Mouse (Mus musculus): ENCODE measurements at regions not wholly inside any gene's neighbourhood (a gene's known extent, or its start where the extent isn't known, plus 50 kb on each side); places are given as distances from the start of the nearest gene placed in this dataset.

GRCm38 (mm10) chr16:30790551-30791001, 191.1 kb downstream of the Fam43a start:
- 13% methylated on average over 4 of the region's 4 CpGs for WGBS
- H3K27ac ChIP-seq (replicated peaks; ENCODE audit: low read depth, low read length): peak overlapping the region; percentile 71
- 0 out of 2 replicates have a peak overlapping the region, but pooled peaks have one; percentile 11 for H3K9ac ChIP-seq (ENCODE audit: low read depth, low read length)
- DNase-seq (ENCODE audit: low spot score) (peak; percentile 81), ATAC-seq (ENCODE audit: low read depth) (peak; percentile 88)
- H3K4me2 ChIP-seq (ENCODE audit: low read depth, low read length): peak overlapping the region; percentile 22; the same call in 1 of the 2 replicates
- H3K36me3 ChIP-seq (ENCODE audit: control insufficient read depth, insufficient read depth, low read length): no peaks in the 10 kb centered on the region
- no peak overlapping the region for H3K4me3 ChIP-seq (ENCODE audit: low read depth, low read length)
- peaks cover 30% of the 10 kb centered on the region for H3K4me1 ChIP-seq (ENCODE audit: control insufficient read depth, insufficient read depth, low read length)
- no peaks in the 10 kb centered on the region for H3K9me3 ChIP-seq (ENCODE audit: control insufficient read depth, low read length)
- no peaks in the 10 kb centered on the region for H3K27me3 ChIP-seq (replicated peaks; ENCODE audit: control insufficient read depth, insufficient read depth, low read length)

GRCm38 (mm10) chr16:30791048-30791855, 191.7 kb downstream of the Fam43a start:
- no peaks in the 10 kb centered on the region for H3K27me3 ChIP-seq (replicated peaks; ENCODE audit: control insufficient read depth, insufficient read depth, low read length)
- H3K4me3 ChIP-seq (ENCODE audit: low read depth, low read length): no peak overlapping the region
- H3K4me2 ChIP-seq (ENCODE audit: low read depth, low read length): no peak overlapping the region
- no peaks in the 10 kb centered on the region for H3K36me3 ChIP-seq (ENCODE audit: control insufficient read depth, insufficient read depth, low read length)
- DNase-seq (ENCODE audit: low spot score): no peak
- H3K9me3 ChIP-seq (ENCODE audit: control insufficient read depth, low read length): no peaks in the 10 kb centered on the region
- peak overlapping the region; percentile 71; the same call in 1 of the 2 replicates for H3K27ac ChIP-seq (replicated peaks; ENCODE audit: low read depth, low read length)
- 67% methylated on average over 10 of the region's 10 CpGs for WGBS
- H3K9ac ChIP-seq (ENCODE audit: low read depth, low read length): no peak overlapping the region
- peaks cover 30% of the 10 kb centered on the region for H3K4me1 ChIP-seq (ENCODE audit: control insufficient read depth, insufficient read depth, low read length)
- no peak for ATAC-seq (ENCODE audit: low read depth)

GRCm38 (mm10) chr16:30792738-30793377, 193.3 kb downstream of the Fam43a start:
- H3K9ac ChIP-seq (ENCODE audit: low read depth, low read length): no peak overlapping the region
- 75% methylated on average over 11 of the region's 11 CpGs for WGBS
- H3K4me1 ChIP-seq (ENCODE audit: control insufficient read depth, insufficient read depth, low read length): peaks cover 30% of the 10 kb centered on the region
- DNase-seq (ENCODE audit: low spot score): peak; percentile 27
- no peak for ATAC-seq (ENCODE audit: low read depth)
- H3K36me3 ChIP-seq (ENCODE audit: control insufficient read depth, insufficient read depth, low read length): no peaks in the 10 kb centered on the region
- H3K4me3 ChIP-seq (ENCODE audit: low read depth, low read length): no peak overlapping the region
- H3K27me3 ChIP-seq (replicated peaks; ENCODE audit: control insufficient read depth, insufficient read depth, low read length): no peaks in the 10 kb centered on the region
- no peaks in the 10 kb centered on the region for H3K9me3 ChIP-seq (ENCODE audit: control insufficient read depth, low read length)
- H3K27ac ChIP-seq (replicated peaks; ENCODE audit: low read depth, low read length): no peak overlapping the region
- no peak overlapping the region for H3K4me2 ChIP-seq (ENCODE audit: low read depth, low read length)

GRCm38 (mm10) chr16:30793378-30793753, 193.8 kb downstream of the Fam43a start:
- Histone ChIP-seq H3K9me3 (ENCODE audit: control insufficient read depth, low read length) (no peaks in the 10 kb centered on the region), H3K4me2 (ENCODE audit: low read depth, low read length) (no peak overlapping the region), H3K4me3 (ENCODE audit: low read depth, low read length) (no peak overlapping the region), H3K36me3 (ENCODE audit: control insufficient read depth, insufficient read depth, low read length) (no peaks in the 10 kb centered on the region), H3K27me3 (replicated peaks; ENCODE audit: control insufficient read depth, insufficient read depth, low read length) (no peaks in the 10 kb centered on the region), H3K27ac (replicated peaks; ENCODE audit: low read depth, low read length) (no peak overlapping the region), H3K9ac (ENCODE audit: low read depth, low read length) (no peak overlapping the region), H3K4me1 (ENCODE audit: control insufficient read depth, insufficient read depth, low read length) (peaks cover 29% of the 10 kb centered on the region)
- 58% methylated on average over 9 of the region's 9 CpGs for WGBS
- ATAC-seq (ENCODE audit: low read depth) (no peak), DNase-seq (ENCODE audit: low spot score) (no peak)

GRCm38 (mm10) chr16:30793856-30794255, 194.3 kb downstream of the Fam43a start:
- Histone ChIP-seq H3K4me1 (ENCODE audit: control insufficient read depth, insufficient read depth, low read length) (peaks cover 24% of the 10 kb centered on the region), H3K36me3 (ENCODE audit: control insufficient read depth, insufficient read depth, low read length) (no peaks in the 10 kb centered on the region), H3K4me2 (ENCODE audit: low read depth, low read length) (no peak overlapping the region), H3K27ac (replicated peaks; ENCODE audit: low read depth, low read length) (no peak overlapping the region), H3K27me3 (replicated peaks; ENCODE audit: control insufficient read depth, insufficient read depth, low read length) (no peaks in the 10 kb centered on the region), H3K9ac (ENCODE audit: low read depth, low read length) (no peak overlapping the region), H3K4me3 (ENCODE audit: low read depth, low read length) (no peak overlapping the region), H3K9me3 (ENCODE audit: control insufficient read depth, low read length) (no peaks in the 10 kb centered on the region)
- DNase-seq (ENCODE audit: low spot score) (no peak), ATAC-seq (ENCODE audit: low read depth) (no peak)
- WGBS: 95% methylated on average over 3 of the region's 3 CpGs

GRCm38 (mm10) chr16:30795501-30795904, 196.0 kb downstream of the Fam43a start:
- Histone ChIP-seq H3K9ac (ENCODE audit: low read depth, low read length) (no peak overlapping the region), H3K4me3 (ENCODE audit: low read depth, low read length) (no peak overlapping the region), H3K4me2 (ENCODE audit: low read depth, low read length) (no peak overlapping the region), H3K36me3 (ENCODE audit: control insufficient read depth, insufficient read depth, low read length) (no peaks in the 10 kb centered on the region), H3K4me1 (ENCODE audit: control insufficient read depth, insufficient read depth, low read length) (peaks cover 8% of the 10 kb centered on the region), H3K27ac (replicated peaks; ENCODE audit: low read depth, low read length) (no peak overlapping the region), H3K9me3 (ENCODE audit: control insufficient read depth, low read length) (no peaks in the 10 kb centered on the region), H3K27me3 (replicated peaks; ENCODE audit: control insufficient read depth, insufficient read depth, low read length) (no peaks in the 10 kb centered on the region)
- WGBS: 67% methylated on average over 5 of the region's 5 CpGs
- ATAC-seq (ENCODE audit: low read depth) (no peak), DNase-seq (ENCODE audit: low spot score) (no peak)

- Histone ChIP-seq H3K4me2 (ENCODE audit: low read depth, low read length) (no peak overlapping the region), H3K36me3 (ENCODE audit: control insufficient read depth, insufficient read depth, low read length) (no peaks in the 10 kb centered on the region), H3K4me1 (ENCODE audit: control insufficient read depth, insufficient read depth, low read length) (0 out of 2 replicates have a peak, but pooled peaks cover 2% of the 10 kb centered on the region), H3K4me3 (ENCODE audit: low read depth, low read length) (no peak overlapping the region), H3K27me3 (replicated peaks; ENCODE audit: control insufficient read depth, insufficient read depth, low read length) (no peaks in the 10 kb centered on the region), H3K9me3 (ENCODE audit: control insufficient read depth, low read length) (0 out of 2 replicates have a peak, but pooled peaks cover under 1% of the 10 kb centered on the region), H3K9ac (ENCODE audit: low read depth, low read length) (no peak overlapping the region), H3K27ac (replicated peaks; ENCODE audit: low read depth, low read length) (no peak overlapping the region)
- WGBS: 92% methylated on average over 6 of the region's 6 CpGs
- ATAC-seq (ENCODE audit: low read depth) (no peak), DNase-seq (ENCODE audit: low spot score) (no peak)
These were observed 196.6 kb downstream of the Fam43a start for GRCm38 (mm10) chr16:30796103-30796502.

- ATAC-seq (ENCODE audit: low read depth) (no peak), DNase-seq (ENCODE audit: low spot score) (no peak)
- no peaks in the 10 kb centered on the region for H3K27me3 ChIP-seq (replicated peaks; ENCODE audit: control insufficient read depth, insufficient read depth, low read length)
- 96% methylated on average over 3 of the region's 3 CpGs for WGBS
- H3K4me1 ChIP-seq (ENCODE audit: control insufficient read depth, insufficient read depth, low read length): no peaks in the 10 kb centered on the region
- no peak overlapping the region for H3K27ac ChIP-seq (replicated peaks; ENCODE audit: low read depth, low read length)
- 0 out of 2 replicates have a peak, but pooled peaks cover 4% of the 10 kb centered on the region for H3K9me3 ChIP-seq (ENCODE audit: control insufficient read depth, low read length)
- H3K4me3 ChIP-seq (ENCODE audit: low read depth, low read length): no peak overlapping the region
- H3K4me2 ChIP-seq (ENCODE audit: low read depth, low read length): no peak overlapping the region
- H3K36me3 ChIP-seq (ENCODE audit: control insufficient read depth, insufficient read depth, low read length): no peaks in the 10 kb centered on the region
- H3K9ac ChIP-seq (ENCODE audit: low read depth, low read length): no peak overlapping the region
These were observed 197.5 kb downstream of the Fam43a start for GRCm38 (mm10) chr16:30797006-30797405.
